Mouse (Mus musculus): ENCODE results near the gene Gm4201.
"Not testable (repeated sequence)": the region's sequence is repeated elsewhere in the genome, so short reads cannot be mapped to it uniquely, and the experiment has no call there.

Gm4201 gene

DNA sequence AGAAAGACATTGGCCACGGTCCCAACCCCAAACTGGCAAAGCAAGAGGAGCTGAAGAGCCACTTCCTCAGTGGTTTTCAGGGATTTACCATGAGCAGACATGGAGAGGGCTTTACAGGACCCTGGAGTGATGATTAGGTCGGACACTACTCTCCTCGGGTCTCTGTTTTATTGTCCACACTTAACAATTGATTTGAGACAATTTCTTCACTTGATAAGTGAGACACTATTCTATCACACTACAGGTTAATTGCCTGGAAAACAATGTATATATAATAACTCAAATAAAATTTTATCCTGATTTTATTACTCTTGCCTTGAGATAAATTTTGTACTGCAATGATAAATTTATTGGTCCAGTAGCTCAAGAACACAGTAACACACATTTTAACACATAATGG lies at the start of gene Gm4201:
Gene Gm4201 (minus strand): TSS at position 101 of the 400 bp plus-strand sequence.
- DNase-seq (ENCODE audit: low read depth, low spot score) = not testable (repeated sequence)

DNA sequence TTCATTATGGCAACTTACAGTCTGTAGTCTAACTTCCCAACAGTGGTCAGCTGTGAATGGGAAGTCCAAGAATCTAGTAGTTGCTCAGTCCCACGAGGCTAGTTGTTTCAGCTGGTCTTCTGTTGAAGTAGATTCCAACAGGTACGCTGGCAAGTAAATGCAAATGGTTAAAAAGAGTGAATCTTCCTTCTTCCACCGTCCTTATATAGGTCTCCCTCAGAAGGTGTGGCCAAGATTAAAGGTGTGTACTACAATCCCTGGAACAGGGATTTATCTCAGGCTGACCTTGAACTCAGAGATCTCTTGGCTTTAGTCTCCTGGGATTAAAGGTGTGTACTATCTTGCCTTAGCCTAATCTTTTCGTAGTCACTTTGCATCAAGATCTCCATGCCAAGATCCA lies 22.9 kb upstream of the Gm4201 start, which contains the start of gene Gm4565:
Gene Gm4565 (minus strand): TSS at position 101 of the 400 bp plus-strand sequence.
- not testable (repeated sequence) for DNase-seq (ENCODE audit: low read depth, low spot score)

DNA sequence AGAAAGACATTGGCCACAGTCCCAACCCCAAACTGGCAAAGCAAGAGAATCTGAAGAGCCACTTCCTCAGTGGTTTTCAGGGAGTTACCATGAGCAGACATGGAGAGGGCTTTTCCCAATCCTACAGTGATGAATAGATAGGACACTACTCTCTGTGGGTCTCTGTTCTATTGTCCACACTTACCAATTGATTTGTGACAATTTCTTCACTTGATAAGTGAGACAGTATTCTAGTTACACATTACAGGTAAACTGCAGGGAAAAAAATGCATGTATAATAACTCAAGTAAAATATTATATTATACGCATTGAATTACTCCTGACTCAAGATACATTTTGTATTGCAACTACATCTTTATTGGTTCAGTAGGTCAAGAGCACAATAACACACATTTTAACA lies 30.4 kb downstream of the Gm4201 start, which contains the start of gene Gm8677:
Gene Gm8677 (minus strand): TSS at position 101 of the 400 bp plus-strand sequence.
- DNase-seq (ENCODE audit: low read depth, low spot score) = not testable (repeated sequence)

DNA sequence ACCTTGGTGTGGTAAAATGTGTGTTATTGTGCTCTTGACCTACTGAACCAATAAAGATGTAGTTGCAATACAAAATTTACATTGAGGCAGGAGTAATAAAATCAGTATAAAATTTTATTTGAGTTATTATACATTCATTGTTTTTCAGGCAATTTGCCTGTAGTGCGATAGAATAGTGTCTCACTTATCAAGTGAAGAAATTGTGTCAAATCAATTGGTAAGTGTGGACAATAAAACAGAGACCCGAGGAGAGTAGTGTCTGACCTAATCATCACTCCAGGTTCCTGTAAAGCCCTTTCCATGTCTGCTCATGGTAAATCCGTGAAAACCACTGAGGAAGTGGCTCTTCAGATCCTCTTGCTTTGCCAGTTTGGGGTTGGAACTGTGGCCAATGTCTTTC lies 42.5 kb downstream of the Gm4201 start, which contains the start of gene Vmn1r152:
Gene Vmn1r152 (plus strand): TSS at position 301 of the 400 bp plus-strand sequence.
- DNase-seq (ENCODE audit: low read depth, low spot score) = not testable (repeated sequence)
